Mouse (Mus musculus) CH12.LX (cell line): ENCODE results near the gene Rcan2. TPM values are rescaled to one million over a fixed set of nuclear protein-coding genes. Genes with fewer than 3 reads are reported as not detected.

Experiments used
- DNase-seq: peaks from one replicate; pipeline ENCODE4 v3.0.0-alpha.2; 2013; ENCODE audit errors: extremely low read depth
- H3K27ac ChIP-seq: 2 replicates; pipeline ENCODE4 v1.5.1; 2012; ENCODE audit warnings: low read depth, mild to moderate bottlenecking, control low read depth, moderate library complexity; ENCODE audit not compliant: insufficient read depth
- H3K27me3 ChIP-seq: replicated peaks from 2 replicates; pipeline ENCODE3; 2012; ENCODE audit warnings: inconsistent platforms
- H3K36me3 ChIP-seq, 2 experiments: replicated peaks in 1 of 2; 2 replicates each; pipeline versions ENCODE3 to v1.6.1; 2012; ENCODE audit warnings: inconsistent platforms in 1 of 2, low read length in 1 of 2, mild to moderate bottlenecking in 1 of 2, mixed read lengths in 1 of 2, moderate library complexity in 1 of 2; ENCODE audit not compliant: control insufficient read depth in 1 of 2, insufficient read depth in 1 of 2
- H3K4me1 ChIP-seq, 2 experiments: 2 replicates each; pipeline ENCODE4 v1.6.1; 2012; ENCODE audit warnings: inconsistent platforms in 1 of 2, moderate library complexity in 1 of 2; ENCODE audit not compliant: insufficient read depth in 2 of 2, control insufficient read depth in 1 of 2
- H3K4me2 ChIP-seq: 2 replicates; pipeline ENCODE4 v1.6.1; 2012; ENCODE audit warnings: low read depth, mild to moderate bottlenecking, control low read depth; ENCODE audit not compliant: poor library complexity, insufficient read depth, severe bottlenecking
- H3K4me3 ChIP-seq, 3 experiments: fragments of 150-350 bp in 1 of 3; sonication (generic) in 1 of 3; replicated peaks in 1 of 3; 2 replicates each; pipeline versions ENCODE3 to v1.5.1; 2011 to 2012; ENCODE audit warnings: low read depth in 2 of 3, low read length in 2 of 3, mild to moderate bottlenecking in 2 of 3, moderate library complexity in 2 of 3, control low read depth in 1 of 3, improper control_type of control experiment in 1 of 3, inconsistent platforms in 1 of 3, mixed read lengths in 1 of 3; ENCODE audit not compliant: poor library complexity in 1 of 3
- H3K79me2 ChIP-seq: replicated peaks from 2 replicates; pipeline ENCODE4 v1.6.1; 2012; ENCODE audit warnings: mild to moderate bottlenecking, moderate library complexity; ENCODE audit not compliant: control insufficient read depth, poor library complexity, insufficient read depth, severe bottlenecking; ENCODE audit errors: extremely low read depth
- H3K9ac ChIP-seq: 2 replicates; pipeline ENCODE4 v1.6.1; 2012; ENCODE audit warnings: low read depth, mild to moderate bottlenecking, control low read depth, moderate library complexity; ENCODE audit not compliant: insufficient read depth
- H3K9me3 ChIP-seq: replicated peaks from 2 replicates; pipeline ENCODE3; 2012; ENCODE audit warnings: low read length, inconsistent platforms, mixed read lengths
- BHLHE40 ChIP-seq: IDR thresholded peaks from 2 replicates; pipeline ENCODE4 v1.6.1; 2011; ENCODE audit warnings: mild to moderate bottlenecking, low read depth, low read length, improper control_type of control experiment
- CHD2 ChIP-seq: IDR thresholded peaks from 2 replicates; pipeline ENCODE4 v1.6.1; 2011; ENCODE audit warnings: low read length, improper control_type of control experiment
- CTCF ChIP-seq, 2 experiments: IDR thresholded peaks in 1 of 2; conservative IDR thresholded peaks in 1 of 2; 2 replicates each; pipeline ENCODE4 v1.5.1; 2011 to 2012; ENCODE audit warnings: low read depth in 2 of 2, low read length in 2 of 2, improper control_type of control experiment in 1 of 2, inconsistent platforms in 1 of 2, mild to moderate bottlenecking in 1 of 2, moderate library complexity in 1 of 2
- E2F4 ChIP-seq: IDR thresholded peaks from 2 replicates; pipeline ENCODE4 v1.6.1; 2011; ENCODE audit warnings: low read depth, low read length, improper control_type of control experiment; ENCODE audit not compliant: insufficient replicate concordance
- ELF1 ChIP-seq: IDR thresholded peaks from 2 replicates; pipeline ENCODE4 v1.6.1; 2014; ENCODE audit warnings: low read depth, mild to moderate bottlenecking, inconsistent platforms, low read length, improper control_type of control experiment
- EP300 ChIP-seq: IDR thresholded peaks from 2 replicates; pipeline ENCODE4 v1.6.1; 2011; ENCODE audit warnings: low read length, improper control_type of control experiment
- HCFC1 ChIP-seq: IDR thresholded peaks from 2 replicates; pipeline ENCODE4 v1.6.1; 2012; ENCODE audit warnings: low read depth, mild to moderate bottlenecking, inconsistent platforms, low read length, improper control_type of control experiment
- IRF4 ChIP-seq: IDR thresholded peaks from 2 replicates; pipeline ENCODE4 v1.6.1; 2014; ENCODE audit warnings: low read depth, mild to moderate bottlenecking, inconsistent platforms, low read length, improper control_type of control experiment
- JUN ChIP-seq: IDR thresholded peaks from 2 replicates; pipeline ENCODE4 v1.6.1; 2011; ENCODE audit warnings: low read depth, mild to moderate bottlenecking, low read length, improper control_type of control experiment, moderate library complexity; ENCODE audit not compliant: insufficient read depth
- JUND ChIP-seq: conservative IDR thresholded peaks from 2 replicates; pipeline ENCODE4 v1.6.1; 2011; ENCODE audit warnings: low read depth, low read length, improper control_type of control experiment
- MAFK ChIP-seq: IDR thresholded peaks from 2 replicates; pipeline ENCODE4 v1.6.1; 2011; ENCODE audit warnings: low read length, improper control_type of control experiment; ENCODE audit not compliant: insufficient replicate concordance
- MAX ChIP-seq: IDR thresholded peaks from 2 replicates; pipeline ENCODE4 v1.6.1; 2011; ENCODE audit warnings: low read length, improper control_type of control experiment
- MEF2A ChIP-seq: IDR thresholded peaks from 2 replicates; pipeline ENCODE4 v1.6.1; 2014; ENCODE audit warnings: low read depth, mild to moderate bottlenecking, inconsistent platforms, low read length, improper control_type of control experiment, borderline replicate concordance
- MYC ChIP-seq: IDR thresholded peaks from 2 replicates; pipeline ENCODE4 v1.6.1; 2011; ENCODE audit warnings: low read depth, mild to moderate bottlenecking, improper control_type of control experiment, low read length
- POLR2A ChIP-seq: IDR thresholded peaks from 2 replicates; pipeline ENCODE4 v1.6.1; 2011; ENCODE audit warnings: low read depth, mild to moderate bottlenecking, improper control_type of control experiment, low read length
- POLR2AphosphoS2 ChIP-seq: IDR thresholded peaks from 2 replicates; pipeline ENCODE4 v1.6.1; 2011; ENCODE audit warnings: low read depth, low read length, improper control_type of control experiment
- RAD21 ChIP-seq: IDR thresholded peaks from 2 replicates; pipeline ENCODE4 v1.6.1; 2011; ENCODE audit warnings: low read depth, mild to moderate bottlenecking, low read length, improper control_type of control experiment, moderate library complexity
- RCOR1 ChIP-seq: conservative IDR thresholded peaks from 2 replicates; pipeline ENCODE4 v1.6.1; 2012; ENCODE audit warnings: low read depth, mild to moderate bottlenecking, inconsistent platforms, low read length, improper control_type of control experiment
- SIN3A ChIP-seq: IDR thresholded peaks from 2 replicates; pipeline ENCODE4 v1.6.1; 2012; ENCODE audit warnings: low read length, improper control_type of control experiment, inconsistent platforms
- TBP ChIP-seq: conservative IDR thresholded peaks from 2 replicates; pipeline ENCODE4 v1.6.1; 2011; ENCODE audit warnings: low read depth, low read length, improper control_type of control experiment
- ZC3H11A ChIP-seq: IDR thresholded peaks from 2 replicates; pipeline ENCODE4 v1.6.1; 2012; ENCODE audit warnings: low read depth, mild to moderate bottlenecking, inconsistent platforms, low read length, improper control_type of control experiment
- ZKSCAN1 ChIP-seq: IDR thresholded peaks from 2 replicates; pipeline ENCODE4 v1.6.1; 2012; ENCODE audit warnings: low read depth, inconsistent platforms, low read length, improper control_type of control experiment, borderline replicate concordance
- ZNF384 ChIP-seq: IDR thresholded peaks from 2 replicates; pipeline ENCODE4 v1.6.1; 2012; ENCODE audit warnings: low read depth, low read length, improper control_type of control experiment, inconsistent platforms
- dilution Hi-C: fragments of 300-500 bp; cut with MboI; formaldehyde crosslinking; loops from 2 replicates; pipeline ENCODE4 v1.14.3; 2020; ENCODE audit warnings: low sequenced_read_pairs; ENCODE audit not compliant: extremely low pct_unique_long_range_greater_than_20kb, extremely low pct_ligation_motif_present
- in situ Hi-C: fragments of 300-500 bp; cut with MboI; formaldehyde crosslinking; loops from 3 replicates; pipeline ENCODE4 v1.14.3; 2019; ENCODE audit warnings: low sequenced_read_pairs, low pct_ligation_motif_present, low pct_unique_long_range_greater_than_20kb, mixed read lengths
- polyA plus RNA-seq: library from polyadenylated mRNA; unstranded; fragments of >175 nt; gene quantifications from 2 replicates; pipeline ENCODE4 v1.2.1, GENCODE M21; 2012; ENCODE audit warnings: low read depth; ENCODE audit not compliant: insufficient read length
- total RNA-seq, 2 experiments: library from RNA; depleted of rRNA; stranded (reverse); fragments of 300-350 nt in 1 of 2; fragments of >200 nt in 1 of 2; gene quantifications; 2 replicates each; pipeline ENCODE4 v1.2.3; 2012 to 2014

The Rcan2 gene
- total and polyA plus RNA-seq, 3 experiments, result 0.32 to 1.5 TPM; not detected in 1

DNA sequence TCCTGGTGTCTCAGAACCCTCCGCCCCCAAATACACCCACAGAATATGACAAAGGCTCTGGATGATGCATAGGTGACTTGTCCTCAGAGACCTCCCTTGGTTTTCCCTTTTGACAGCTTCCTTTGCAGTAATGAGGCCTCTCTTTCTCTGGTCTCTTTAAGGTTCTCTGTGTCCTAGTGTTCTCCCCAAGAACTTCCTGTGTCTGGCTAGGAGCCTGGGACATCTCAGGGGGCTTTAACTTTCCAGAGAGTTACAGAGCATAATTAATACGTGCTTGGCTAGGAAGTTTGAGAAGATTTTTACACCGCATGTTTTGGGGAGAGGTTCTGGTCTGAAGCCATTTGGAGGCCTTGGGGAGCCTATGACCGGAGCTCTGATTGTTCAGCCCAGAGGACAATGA lies 128.7 kb downstream of the Rcan2 start:
- no peak for DNase-seq
- in situ Hi-C loops (no loop called here), dilution Hi-C loops (no loop called here)
- no peaks in the 10 kb centered on the region for H3K36me3 ChIP-seq
- no peaks in the 10 kb centered on the region for H3K79me2 ChIP-seq
- peaks cover 4% of the 10 kb centered on the region for H3K9me3 ChIP-seq
- no peak for TF ChIP-seq ELF1
- no peak for TF ChIP-seq E2F4
- no peak for TF ChIP-seq JUN
- no peak for TF ChIP-seq MAFK
- TF ChIP-seq SIN3A, result no peak
- no peak for TF ChIP-seq TBP
- no peak for TF ChIP-seq POLR2AphosphoS2
- no peak for TF ChIP-seq ZNF384
- TF ChIP-seq JUND, result no peak
- no peak for TF ChIP-seq RCOR1
- no peak for TF ChIP-seq POLR2A
- no peak for TF ChIP-seq MYC
- TF ChIP-seq IRF4, result no peak
- no peak for TF ChIP-seq CTCF (conservative IDR thresholded peaks at IDR 0.05 in 1 of 2, IDR thresholded peaks at IDR 0.05 in 1 of 2; ENCODE audit: low read depth in 2 of 2, low read length in 2 of 2)
- no peaks in the 10 kb centered on the region for H3K27me3 ChIP-seq
- H3K27ac ChIP-seq, result no peak overlapping the region
- H3K4me3 ChIP-seq, result no peak overlapping the region
- no peak overlapping the region for H3K9ac ChIP-seq
- no peaks in the 10 kb centered on the region for H3K4me1 ChIP-seq
- no peak overlapping the region for H3K4me2 ChIP-seq

DNA sequence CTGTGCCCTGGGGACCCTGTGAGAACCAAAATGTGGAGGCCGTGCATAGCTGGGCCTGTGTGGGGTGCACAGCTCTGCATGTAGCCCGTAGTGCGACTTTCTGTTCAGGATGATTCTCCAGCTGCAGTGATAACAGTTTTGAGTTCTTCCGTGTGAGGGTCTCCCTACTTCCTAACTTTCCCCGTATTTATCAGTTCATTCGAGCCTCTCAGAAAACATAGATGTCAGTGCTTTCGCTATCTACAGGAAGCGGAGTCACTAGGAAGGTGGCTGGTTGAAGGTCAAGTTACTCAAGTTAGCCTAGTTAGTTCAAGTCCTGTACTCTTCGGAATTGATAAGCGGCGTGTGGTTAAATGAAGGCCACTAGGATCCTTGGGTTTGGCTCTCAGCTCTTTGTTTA lies 130.6 kb downstream of the Rcan2 start:
- Histone ChIP-seq H3K4me3 (no peak overlapping the region), H3K27ac (no peak overlapping the region), H3K79me2 (no peaks in the 10 kb centered on the region), H3K27me3 (no peaks in the 10 kb centered on the region)
- TF ChIP-seq MAFK (no peak), CTCF (conservative IDR thresholded peaks at IDR 0.05 in 1 of 2, IDR thresholded peaks at IDR 0.05 in 1 of 2; ENCODE audit: low read depth in 2 of 2, low read length in 2 of 2) (no peak), MAX (no peak), RCOR1 (no peak), ELF1 (no peak), HCFC1 (no peak), JUND (no peak), ZKSCAN1 (no peak), MEF2A (no peak), EP300 (no peak), CHD2 (no peak), ZC3H11A (no peak), IRF4 (no peak), RAD21 (no peak), BHLHE40 (no peak), TBP (no peak)
- TF ChIP-seq, all 38 proteins: peak for 0
- H3K9me3 ChIP-seq, result peaks cover 7% of the 10 kb centered on the region
- no peaks in the 10 kb centered on the region for H3K4me1 ChIP-seq
- in situ Hi-C loops (no loop called here), dilution Hi-C loops (no loop called here)
- no peak overlapping the region for H3K9ac ChIP-seq
- H3K36me3 ChIP-seq, result no peaks in the 10 kb centered on the region
- no peak overlapping the region for H3K4me2 ChIP-seq
- DNase-seq, result no peak
